Mouse (Mus musculus): ENCODE data around the gene Psd4. TPM values are rescaled to one million over a fixed set of nuclear protein-coding genes. Genes with fewer than 3 reads are reported as not detected.

Gene Psd4
- polyA plus RNA-seq, 1 experiment from 2014 or later = 5.9 TPM

GRCm38 (mm10) chr2:24384393-24384792 is 17.0 kb downstream of the Psd4 start:
- Histone ChIP-seq H3K27ac (ENCODE audit: low read length) (no peak overlapping the region), H3K4me2 (ENCODE audit: low read depth, low read length) (no peak overlapping the region), H3K4me1 (ENCODE audit: control insufficient read depth, insufficient read depth, low read length) (no peaks in the 10 kb centered on the region), H3K4me3 (ENCODE audit: low read length) (no peak overlapping the region), H3K9me3 (replicated peaks; ENCODE audit: control insufficient read depth, low read length) (no peaks in the 10 kb centered on the region), H3K36me3 (ENCODE audit: control insufficient read depth, insufficient read depth) (no peaks in the 10 kb centered on the region), H3K27me3 (ENCODE audit: control insufficient read depth, insufficient read depth, low read length) (no peaks in the 10 kb centered on the region), H3K9ac (ENCODE audit: low read length) (no peak overlapping the region)
- no peak for ATAC-seq (replicated peaks; ENCODE audit: extremely low read depth, insufficient read depth, low FRiP score)

- peak; percentile 59; the same call in 1 of the 2 replicates for ATAC-seq (replicated peaks; ENCODE audit: extremely low read depth, insufficient read depth, low FRiP score)
- 74% methylated on average over 14 of the region's 14 CpGs for WGBS
- no peak overlapping the region; the same call in 1 of the 2 replicates for H3K27ac ChIP-seq (ENCODE audit: low read length)
- peak overlapping the region; percentile 15; the same call in 1 of the 2 replicates for H3K4me2 ChIP-seq (ENCODE audit: low read depth, low read length)
- H3K4me3 ChIP-seq (ENCODE audit: low read length) = peak overlapping the region; percentile 31
- no peaks in the 10 kb centered on the region for H3K4me1 ChIP-seq (ENCODE audit: control insufficient read depth, insufficient read depth, low read length)
- no peaks in the 10 kb centered on the region for H3K9me3 ChIP-seq (replicated peaks; ENCODE audit: control insufficient read depth, low read length)
- peak overlapping the region; percentile 54; the same call in 1 of the 2 replicates for H3K9ac ChIP-seq (ENCODE audit: low read length)
- H3K36me3 ChIP-seq (ENCODE audit: control insufficient read depth, insufficient read depth) = no peaks in the 10 kb centered on the region
- no peaks in the 10 kb centered on the region for H3K27me3 ChIP-seq (ENCODE audit: control insufficient read depth, insufficient read depth, low read length)
These were observed 18.0 kb downstream of the Psd4 start for GRCm38 (mm10) chr2:24385111-24385961.

GRCm38 (mm10) chr2:24386158-24386963 is 19.0 kb downstream of the Psd4 start:
- Histone ChIP-seq H3K4me2 (ENCODE audit: low read depth, low read length) (peak overlapping the region; percentile 39), H3K9ac (ENCODE audit: low read length) (peak overlapping the region; percentile 21; the same call in 1 of the 2 replicates), H3K27me3 (ENCODE audit: control insufficient read depth, insufficient read depth, low read length) (no peaks in the 10 kb centered on the region), H3K4me3 (ENCODE audit: low read length) (peak overlapping the region; percentile 38), H3K4me1 (ENCODE audit: control insufficient read depth, insufficient read depth, low read length) (no peaks in the 10 kb centered on the region), H3K9me3 (replicated peaks; ENCODE audit: control insufficient read depth, low read length) (no peaks in the 10 kb centered on the region), H3K36me3 (ENCODE audit: control insufficient read depth, insufficient read depth) (no peaks in the 10 kb centered on the region), H3K27ac (ENCODE audit: low read length) (peak overlapping the region; percentile 27; the same call in 1 of the 2 replicates)
- WGBS = 77% methylated on average over 21 of the region's 21 CpGs
- peak; percentile 39; the same call in 1 of the 2 replicates for ATAC-seq (replicated peaks; ENCODE audit: extremely low read depth, insufficient read depth, low FRiP score)

- H3K36me3 ChIP-seq (ENCODE audit: control insufficient read depth, insufficient read depth) = no peaks in the 10 kb centered on the region
- peak overlapping the region; percentile 21; the same call in 1 of the 2 replicates for H3K9ac ChIP-seq (ENCODE audit: low read length)
- no peaks in the 10 kb centered on the region for H3K9me3 ChIP-seq (replicated peaks; ENCODE audit: control insufficient read depth, low read length)
- no peak for ATAC-seq (replicated peaks; ENCODE audit: extremely low read depth, insufficient read depth, low FRiP score)
- H3K27me3 ChIP-seq (ENCODE audit: control insufficient read depth, insufficient read depth, low read length) = no peaks in the 10 kb centered on the region
- peak overlapping the region; percentile 39 for H3K4me2 ChIP-seq (ENCODE audit: low read depth, low read length)
- no peaks in the 10 kb centered on the region for H3K4me1 ChIP-seq (ENCODE audit: control insufficient read depth, insufficient read depth, low read length)
- 67% methylated on average over 2 of the region's 2 CpGs for WGBS
- no peak overlapping the region for H3K27ac ChIP-seq (ENCODE audit: low read length)
- H3K4me3 ChIP-seq (ENCODE audit: low read length) = peak overlapping the region; percentile 38
These were observed 19.6 kb downstream of the Psd4 start for GRCm38 (mm10) chr2:24386964-24387320.

GRCm38 (mm10) chr2:24387361-24388283 is 20.2 kb downstream of the Psd4 start:
- no peak overlapping the region for H3K27ac ChIP-seq (ENCODE audit: low read length)
- H3K9me3 ChIP-seq (replicated peaks; ENCODE audit: control insufficient read depth, low read length) = no peaks in the 10 kb centered on the region
- no peaks in the 10 kb centered on the region for H3K4me1 ChIP-seq (ENCODE audit: control insufficient read depth, insufficient read depth, low read length)
- no peak for ATAC-seq (replicated peaks; ENCODE audit: extremely low read depth, insufficient read depth, low FRiP score)
- no peaks in the 10 kb centered on the region for H3K27me3 ChIP-seq (ENCODE audit: control insufficient read depth, insufficient read depth, low read length)
- peak overlapping the region; percentile 38 for H3K4me3 ChIP-seq (ENCODE audit: low read length)
- no peak overlapping the region for H3K9ac ChIP-seq (ENCODE audit: low read length)
- H3K4me2 ChIP-seq (ENCODE audit: low read depth, low read length) = peak overlapping the region; percentile 39
- H3K36me3 ChIP-seq (ENCODE audit: control insufficient read depth, insufficient read depth) = no peaks in the 10 kb centered on the region
- 76% methylated on average over 4 of the region's 4 CpGs for WGBS

DNA sequence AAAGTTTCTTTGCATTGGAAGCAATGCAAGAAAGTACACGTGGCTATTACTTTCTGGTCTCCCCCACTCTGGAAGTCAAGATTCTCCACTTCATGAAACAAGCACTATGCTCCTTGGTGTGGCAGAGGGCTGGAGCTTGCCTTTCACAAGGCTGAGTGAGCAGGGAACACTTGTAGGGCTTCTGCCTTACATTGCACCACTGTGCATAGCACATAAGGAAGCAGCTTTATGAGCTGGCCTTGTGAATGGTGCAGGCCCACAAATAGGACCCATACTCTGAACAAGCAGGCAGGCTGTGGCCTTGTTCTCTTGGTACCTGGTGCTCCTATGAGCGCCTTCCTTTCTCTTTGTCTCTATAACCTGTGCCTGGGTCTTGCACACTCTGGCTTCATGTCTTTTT is 25.9 kb downstream of the Psd4 start:
- Histone ChIP-seq H3K4me1 (ENCODE audit: control insufficient read depth, insufficient read depth, low read length) (no peaks in the 10 kb centered on the region), H3K4me3 (ENCODE audit: low read length) (no peak overlapping the region), H3K27ac (ENCODE audit: low read length) (no peak overlapping the region), H3K4me2 (ENCODE audit: low read depth, low read length) (no peak overlapping the region), H3K9me3 (replicated peaks; ENCODE audit: control insufficient read depth, low read length) (no peaks in the 10 kb centered on the region), H3K9ac (ENCODE audit: low read length) (no peak overlapping the region), H3K27me3 (ENCODE audit: control insufficient read depth, insufficient read depth, low read length) (no peaks in the 10 kb centered on the region), H3K36me3 (ENCODE audit: control insufficient read depth, insufficient read depth) (no peaks in the 10 kb centered on the region)
- ATAC-seq (replicated peaks; ENCODE audit: extremely low read depth, insufficient read depth, low FRiP score) = no peak
- WGBS = 76% methylated on average over 2 of the region's 2 CpGs

DNA sequence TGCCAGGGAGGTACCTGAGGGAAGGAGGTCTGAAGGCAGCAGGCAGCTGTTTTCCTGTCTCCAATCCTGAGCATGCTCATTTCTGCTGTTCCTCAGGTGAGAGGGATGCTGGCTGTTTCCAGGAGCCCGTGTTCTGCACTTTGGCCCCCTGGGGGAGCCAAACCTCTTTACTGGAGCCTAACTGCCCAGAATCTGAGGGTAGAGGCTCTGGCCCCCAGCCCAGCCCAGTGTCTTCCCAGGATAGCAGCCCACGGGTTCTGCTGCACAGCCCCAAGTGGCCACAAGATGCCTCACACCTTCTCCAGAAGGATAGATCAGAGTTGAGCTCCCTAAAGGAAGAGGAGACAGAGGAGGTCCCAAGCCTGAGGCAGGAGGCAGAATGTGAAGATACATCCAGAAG is 29.7 kb downstream of the Psd4 start:
- WGBS = 9% methylated on average over 2 of the region's 2 CpGs

DNA sequence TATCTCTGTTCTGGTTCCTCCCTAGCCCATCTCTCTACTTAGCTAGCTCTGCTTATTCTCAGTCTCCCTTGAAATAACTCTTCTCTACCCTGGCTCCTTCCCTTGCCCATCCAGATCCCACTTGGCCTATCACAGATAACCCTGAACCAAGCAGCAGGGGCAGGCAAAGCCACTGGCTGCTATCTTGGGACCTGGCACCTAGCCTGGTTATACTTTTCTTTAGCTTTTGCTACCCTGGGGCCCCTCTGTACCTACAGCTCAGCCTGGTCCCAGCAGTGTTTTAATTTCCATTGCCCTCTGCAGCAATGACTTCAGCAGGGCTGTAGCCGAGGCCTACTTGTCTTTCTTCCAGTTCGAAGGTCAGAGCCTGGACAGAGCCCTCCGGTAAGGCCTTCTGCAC is 33.3 kb downstream of the Psd4 start:
- Histone ChIP-seq H3K4me2 (ENCODE audit: low read depth, low read length) (peak overlapping the region; percentile 33; the same call in 1 of the 2 replicates), H3K36me3 (ENCODE audit: control insufficient read depth, insufficient read depth) (no peaks in the 10 kb centered on the region), H3K9ac (ENCODE audit: low read length) (no peak overlapping the region), H3K27ac (ENCODE audit: low read length) (peak overlapping the region; percentile 54), H3K4me3 (ENCODE audit: low read length) (no peak overlapping the region), H3K27me3 (ENCODE audit: control insufficient read depth, insufficient read depth, low read length) (0 out of 2 replicates have a peak, but pooled peaks cover 2% of the 10 kb centered on the region), H3K4me1 (ENCODE audit: control insufficient read depth, insufficient read depth, low read length) (peaks cover 6% of the 10 kb centered on the region; the same call in 1 of the 2 replicates), H3K9me3 (replicated peaks; ENCODE audit: control insufficient read depth, low read length) (0 out of 2 replicates have a peak, but pooled peaks cover 2% of the 10 kb centered on the region)
- ATAC-seq (replicated peaks; ENCODE audit: extremely low read depth, insufficient read depth, low FRiP score) = peak; percentile 71
- WGBS = 65% methylated on average over 3 of the region's 3 CpGs

More for the DNA sequence above, 29.7 kb downstream of the Psd4 start:
- Histone ChIP-seq H3K4me3 (ENCODE audit: low read length) (no peak overlapping the region), H3K9me3 (replicated peaks; ENCODE audit: control insufficient read depth, low read length) (0 out of 2 replicates have a peak, but pooled peaks cover 2% of the 10 kb centered on the region), H3K27ac (ENCODE audit: low read length) (no peak overlapping the region), H3K9ac (ENCODE audit: low read length) (no peak overlapping the region), H3K36me3 (ENCODE audit: control insufficient read depth, insufficient read depth) (no peaks in the 10 kb centered on the region), H3K27me3 (ENCODE audit: control insufficient read depth, insufficient read depth, low read length) (no peaks in the 10 kb centered on the region), H3K4me1 (ENCODE audit: control insufficient read depth, insufficient read depth, low read length) (peaks cover 6% of the 10 kb centered on the region; the same call in 1 of the 2 replicates), H3K4me2 (ENCODE audit: low read depth, low read length) (no peak overlapping the region)
- no peak for ATAC-seq (replicated peaks; ENCODE audit: extremely low read depth, insufficient read depth, low FRiP score)
